In the genomic region with DNA sequence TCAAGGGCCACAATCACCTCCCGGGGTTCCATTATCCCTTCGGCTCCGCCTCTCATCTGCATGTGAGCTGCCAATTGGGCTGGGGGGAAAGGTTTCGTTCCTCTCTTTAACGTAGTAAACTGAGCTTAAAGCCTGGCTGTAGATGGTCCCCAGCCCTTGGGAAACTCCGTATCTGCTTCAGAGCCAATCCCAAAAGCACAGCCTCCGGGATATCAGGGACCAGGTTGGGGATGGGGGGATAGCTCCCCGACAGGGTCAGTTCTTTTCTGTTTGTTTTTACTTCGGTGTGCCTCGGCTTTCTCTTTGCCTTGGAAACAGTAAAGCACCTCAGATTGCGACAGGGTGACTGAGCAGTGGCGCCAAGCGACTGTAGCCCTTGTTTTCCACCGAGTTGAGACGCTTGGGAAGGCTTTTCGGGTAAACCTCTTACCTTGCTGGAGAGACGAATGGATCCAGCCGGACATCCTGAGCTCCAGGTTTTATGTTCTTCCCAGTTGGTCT, we compare ENCODE assay signal across 10 mouse cellular contexts.
DNase-seq lines count a peak whose midpoint lies in the region; ATAC-seq and TF ChIP-seq lines count a peak whose summit lies in the region.
"Had no signal": no experiment of that assay in that cellular context is flagged by ENCODE, and none has a peak within 500 bp of the region (broad histone marks: within the 10 kb centered on the region; RNA-seq: fewer than 3 reads in every experiment).

No protein-coding gene starts in this region.

- no peak for TF ChIP-seq POLR2A in kidney, adult 2 months (IDR thresholded peaks at IDR 0.05; ENCODE audit: low read depth, low read length)

- no peak for TF ChIP-seq CTCF in kidney, adult 2 months (conservative IDR thresholded peaks at IDR 0.05; ENCODE audit: insufficient read depth, insufficient read length, low read depth, low read length)

- WGBS in kidney, adult 2 months: under 1% methylated on average over 18 of the region's 18 CpGs
- WGBS in hindbrain, embryonic 16.5 days: under 1% methylated on average over 18 of the region's 18 CpGs

- no peak for DNase-seq in kidney, adult 2 months
- no peak for DNase-seq in kidney, postnatal 36 days
- DNase-seq in neural tube, embryonic 10.5 days (ENCODE audit: extremely low spot score, low spot score): peak; percentile 45
- no peak for DNase-seq in right cerebral cortex, postnatal 25 days
- no peak for DNase-seq in kidney, adult 11 months
- no peak for DNase-seq in MN1 (ENCODE audit: low spot score)
- DNase-seq: thymus, postnatal 36 days had no signal

- no peak overlapping the region for H3K27ac ChIP-seq in kidney, adult 2 months (ENCODE audit: insufficient read depth, low read depth, low read length)
- H3K27ac ChIP-seq in brown adipose tissue, adult 24 weeks (replicated peaks; ENCODE audit: low read depth, low read length): no peak overlapping the region
- no peak overlapping the region for H3K27ac ChIP-seq in hindbrain, embryonic 16.5 days (ENCODE audit: low read depth, low read length)

- ATAC-seq in hindbrain, embryonic 16.5 days: no peak

- H3K27me3 ChIP-seq in kidney, adult 2 months (replicated peaks; ENCODE audit: control insufficient read depth, insufficient read depth, low read length): no peaks in the 10 kb centered on the region
- H3K27me3 ChIP-seq in hindbrain, embryonic 16.5 days (replicated peaks; ENCODE audit: control insufficient read depth, insufficient read depth, low read length): peaks cover 12% of the 10 kb centered on the region

- no peaks in the 10 kb centered on the region for H3K4me1 ChIP-seq in kidney, adult 2 months (ENCODE audit: control insufficient read depth, insufficient read depth, low read length)
- H3K4me1 ChIP-seq in brown adipose tissue, adult 24 weeks (ENCODE audit: control insufficient read depth, insufficient read depth, insufficient read length, low read length): no peaks in the 10 kb centered on the region
- H3K4me1 ChIP-seq in hindbrain, embryonic 16.5 days (ENCODE audit: control insufficient read depth, insufficient read depth, low read depth, low read length): peaks cover 6% of the 10 kb centered on the region; the same call in 1 of the 2 replicates

- H3K4me2 ChIP-seq in hindbrain, embryonic 16.5 days (ENCODE audit: low read length): peak overlapping the region; percentile 62

- no peaks in the 10 kb centered on the region for H3K36me3 ChIP-seq in kidney, adult 2 months (ENCODE audit: control insufficient read depth, insufficient read depth, low read length)
- no peaks in the 10 kb centered on the region for H3K36me3 ChIP-seq in hindbrain, embryonic 16.5 days (ENCODE audit: control insufficient read depth, insufficient read depth, low read length)
- H3K36me3 ChIP-seq: G1E had no signal

- peak overlapping the region; percentile 20; the same call in 1 of the 2 replicates for H3K9ac ChIP-seq in hindbrain, embryonic 16.5 days (ENCODE audit: low read depth, low read length)

- H3K9me3 ChIP-seq in hindbrain, embryonic 16.5 days (ENCODE audit: control insufficient read depth, low read length): no peaks in the 10 kb centered on the region
- H3K9me3 ChIP-seq: G1E had no signal

- H3K4me3 ChIP-seq in kidney, adult 2 months (ENCODE audit: insufficient read depth, low read depth, low read length): peak overlapping the region; percentile 39
- peak overlapping the region; percentile 44 for H3K4me3 ChIP-seq in brown adipose tissue, adult 24 weeks (ENCODE audit: insufficient read depth, low read depth, low read length)
- peak overlapping the region; percentile 22 for H3K4me3 ChIP-seq in hindbrain, embryonic 16.5 days (ENCODE audit: low read length)
